Mouse (Mus musculus) megakaryocyte, embryonic 14.5 days (primary cell): ENCODE results near the gene Hexim1.

ENCODE experiments used
- FLI1 ChIP-seq: IDR thresholded peaks from 2 replicates; pipeline ENCODE4 v1.6.1; 2012; ENCODE audit warnings: low read length, inconsistent platforms, mixed read lengths
- GATA1 ChIP-seq: IDR thresholded peaks from 3 replicates; pipeline ENCODE4 v1.6.1; 2012; ENCODE audit warnings: mixed read lengths, low read length, inconsistent platforms, borderline replicate concordance

DNA sequence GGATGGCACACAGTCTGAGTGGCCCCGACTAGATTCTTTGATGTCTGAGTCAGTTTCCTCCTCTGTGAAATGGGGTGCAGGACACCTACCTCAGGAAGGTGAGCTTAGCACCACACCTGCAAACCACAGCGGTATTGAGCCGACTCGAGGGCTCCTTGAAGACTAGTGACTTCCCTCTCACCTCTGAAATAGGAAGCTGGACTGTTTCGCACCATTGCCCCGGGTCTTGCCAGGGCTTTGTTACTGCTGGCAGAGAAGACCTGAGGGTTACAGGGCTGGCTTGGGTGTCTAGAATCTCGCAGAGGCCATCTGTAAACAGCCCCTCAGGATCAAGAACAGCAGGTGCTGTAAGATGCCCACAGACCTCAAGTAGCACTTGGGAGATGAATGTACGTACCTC lies 15.7 kb upstream of the Hexim1 start:
- TF ChIP-seq GATA1: no peak
- TF ChIP-seq FLI1: no peak
